Mouse (Mus musculus): Measurements from ENCODE around the gene Adgrg6.

Adgrg6 gene

GRCm38 (mm10) chr10:14491838-14492237 lies 53.6 kb downstream of the Adgrg6 start:
- DNase-seq (ENCODE audit: low spot score) = no peak

- DNase-seq (ENCODE audit: low spot score) = no peak
These were observed 62.2 kb downstream of the Adgrg6 start for GRCm38 (mm10) chr10:14483257-14483656.

GRCm38 (mm10) chr10:14482483-14482882 lies 63.0 kb downstream of the Adgrg6 start:
- DNase-seq (ENCODE audit: low spot score) = no peak

GRCm38 (mm10) chr10:14480928-14481327 lies 64.5 kb downstream of the Adgrg6 start:
- DNase-seq (ENCODE audit: low spot score) = no peak

GRCm38 (mm10) chr10:14476393-14476792 lies 69.1 kb downstream of the Adgrg6 start:
- DNase-seq (ENCODE audit: low spot score) = no peak

GRCm38 (mm10) chr10:14475641-14476040 lies 69.8 kb downstream of the Adgrg6 start:
- DNase-seq (ENCODE audit: low spot score) = no peak

- no peak for DNase-seq (ENCODE audit: low spot score)
These were observed 70.7 kb downstream of the Adgrg6 start for GRCm38 (mm10) chr10:14474541-14475305.

- no peak for DNase-seq (ENCODE audit: low spot score)
These were observed 74.4 kb downstream of the Adgrg6 start for GRCm38 (mm10) chr10:14471039-14471550.

GRCm38 (mm10) chr10:14468623-14469022 lies 76.8 kb downstream of the Adgrg6 start:
- DNase-seq (ENCODE audit: low spot score) = no peak

- DNase-seq (ENCODE audit: low spot score) = no peak
These were observed 81.5 kb downstream of the Adgrg6 start for GRCm38 (mm10) chr10:14463796-14464511.

GRCm38 (mm10) chr10:14460933-14461514 lies 84.4 kb downstream of the Adgrg6 start:
- no peak for DNase-seq (ENCODE audit: low spot score)

GRCm38 (mm10) chr10:14460252-14460932 lies 85.1 kb downstream of the Adgrg6 start:
- DNase-seq (ENCODE audit: low spot score) = no peak

GRCm38 (mm10) chr10:14459819-14460218 lies 85.6 kb downstream of the Adgrg6 start:
- DNase-seq (ENCODE audit: low spot score) = no peak

GRCm38 (mm10) chr10:14459330-14459729 lies 86.1 kb downstream of the Adgrg6 start:
- no peak for DNase-seq (ENCODE audit: low spot score)

GRCm38 (mm10) chr10:14454481-14454880 lies 91.0 kb downstream of the Adgrg6 start:
- DNase-seq (ENCODE audit: low spot score) = no peak

- no peak for DNase-seq (ENCODE audit: low spot score)
These were observed 93.6 kb downstream of the Adgrg6 start for GRCm38 (mm10) chr10:14451811-14452210.

- no peak for DNase-seq (ENCODE audit: low spot score)
These were observed 95.4 kb downstream of the Adgrg6 start for GRCm38 (mm10) chr10:14450073-14450472.

GRCm38 (mm10) chr10:14445590-14446291 lies 99.7 kb downstream of the Adgrg6 start:
- DNase-seq (ENCODE audit: low spot score) = no peak

GRCm38 (mm10) chr10:14440860-14441579 lies 104.4 kb downstream of the Adgrg6 start:
- no peak for DNase-seq (ENCODE audit: low spot score)

GRCm38 (mm10) chr10:14404070-14404469 lies 141.4 kb downstream of the Adgrg6 start:
- no peak for DNase-seq (ENCODE audit: low spot score)

GRCm38 (mm10) chr10:14401744-14402143 lies 143.7 kb downstream of the Adgrg6 start:
- DNase-seq (ENCODE audit: low spot score) = no peak

All from spleen, adult 12 weeks (tissue).